Mouse (Mus musculus): ENCODE measurements around the gene Mfsd4b3. TPM values are rescaled to one million over a fixed set of nuclear protein-coding genes. Genes with fewer than 3 reads are reported as not detected.
A peak's percentile ranks its signal among the peaks of the same experiment; 100 is the strongest.
"Not testable (repeated sequence)": the region's sequence is repeated elsewhere in the genome, so short reads cannot be mapped to it uniquely, and the experiment has no call there.

Gene Mfsd4b3
- 0.21 and 0.30 TPM in 2 replicates for polyA plus RNA-seq (2014; fragmentation: Nextera tagmentation; extraction: Ambion mirVana)

DNA sequence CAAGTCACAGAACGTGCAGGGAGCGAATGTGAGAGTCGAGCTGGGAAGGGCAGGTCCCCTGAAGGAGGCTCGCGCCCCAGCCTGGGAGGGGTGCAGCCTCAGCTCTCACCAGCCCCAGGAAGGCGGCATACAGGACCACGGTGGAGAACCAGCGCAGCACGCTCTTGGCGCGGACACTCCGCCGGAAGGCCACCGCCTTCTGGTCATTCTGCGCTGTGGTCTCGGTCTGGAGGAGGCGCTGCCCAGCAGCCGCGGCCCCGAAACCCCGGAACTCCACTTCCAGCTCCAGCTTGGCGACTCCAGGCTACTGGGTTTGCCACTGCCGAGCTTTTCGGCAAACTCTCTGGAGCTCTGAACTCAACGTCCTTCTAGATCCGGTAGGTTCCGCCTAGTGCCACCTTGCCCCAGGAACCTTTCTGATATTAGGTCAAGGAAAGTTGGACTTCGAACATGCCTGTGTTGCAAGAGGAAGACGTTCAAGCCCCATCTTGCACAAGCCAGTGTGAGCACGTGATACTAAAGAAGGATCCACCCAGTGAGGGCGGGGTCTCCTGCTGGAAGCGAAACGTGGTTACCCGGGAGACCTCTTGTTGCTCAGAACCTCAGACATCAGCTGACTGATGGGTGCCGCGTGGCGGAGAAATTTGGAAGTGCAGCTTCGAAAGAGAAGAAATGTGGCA, at the start of gene Mfsd4b3:
Gene Mfsd4b3 (minus strand): TSS at position 393 of the 680 bp plus-strand sequence.
- Histone ChIP-seq H3K9ac (ENCODE audit: low read length) (peak within 1 kb of the TSS; percentile 34; the same call in 1 of the 2 replicates), H3K4me1 (ENCODE audit: control insufficient read depth, insufficient read depth, low read length) (no peaks in the 10 kb centered on the region), H3K4me2 (ENCODE audit: low read depth, severe bottlenecking) (peak within 1 kb of the TSS; percentile 73), H3K27me3 (ENCODE audit: control insufficient read depth, insufficient read depth, low read length) (no peaks in the 10 kb centered on the region), H3K4me3 (ENCODE audit: low read depth, low read length) (peak within 1 kb of the TSS; percentile 51), H3K27ac (replicated peaks; ENCODE audit: low read depth, low read length) (no peak within 1 kb of the TSS), H3K9me3 (ENCODE audit: control insufficient read depth, low read length) (no peaks in the 10 kb centered on the region), H3K36me3 (ENCODE audit: control insufficient read depth, insufficient read depth, low read length) (no peaks in the 10 kb centered on the region)
- ATAC-seq (ENCODE audit: insufficient number of reproducible peaks, low FRiP score, low TSS enrichment, low read depth): peak; percentile 97
- DNase-seq (ENCODE audit: low spot score): peak; percentile 93
- WGBS: under 1% methylated on average over 36 of the region's 38 CpGs

DNA sequence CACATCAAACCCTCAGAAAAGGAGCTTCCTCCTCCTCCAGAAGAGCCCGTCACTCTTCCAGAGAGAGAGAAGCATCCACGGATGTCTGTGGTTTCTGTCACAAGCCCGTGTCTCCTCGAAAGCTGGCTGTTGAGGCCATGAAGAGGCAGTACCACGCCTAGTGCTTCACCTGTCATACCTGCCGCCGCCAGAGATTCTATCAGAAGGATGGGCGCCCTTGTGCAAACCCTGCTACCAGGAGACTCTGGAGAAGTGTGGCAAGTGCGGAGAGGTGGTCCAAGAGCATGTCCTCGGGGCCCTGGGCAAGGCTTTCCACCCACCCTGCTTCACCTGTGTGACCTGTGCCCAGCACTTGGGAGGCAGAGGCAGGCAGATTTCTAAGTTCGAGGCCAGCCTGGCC, 49.6 kb upstream of the Mfsd4b3 start:
- Histone ChIP-seq H3K9ac (ENCODE audit: low read length) (no peak overlapping the region), H3K4me3 (ENCODE audit: low read depth, low read length) (no peak overlapping the region), H3K27me3 (ENCODE audit: control insufficient read depth, insufficient read depth, low read length) (no peaks in the 10 kb centered on the region), H3K36me3 (ENCODE audit: control insufficient read depth, insufficient read depth, low read length) (no peaks in the 10 kb centered on the region), H3K9me3 (ENCODE audit: control insufficient read depth, low read length) (no peaks in the 10 kb centered on the region), H3K4me2 (ENCODE audit: low read depth, severe bottlenecking) (no peak overlapping the region), H3K27ac (replicated peaks; ENCODE audit: low read depth, low read length) (no peak overlapping the region), H3K4me1 (ENCODE audit: control insufficient read depth, insufficient read depth, low read length) (peaks cover 8% of the 10 kb centered on the region)
- 83% methylated on average over 11 of the region's 11 CpGs for WGBS
- ATAC-seq (ENCODE audit: insufficient number of reproducible peaks, low FRiP score, low TSS enrichment, low read depth): no peak
- DNase-seq (ENCODE audit: low spot score): no peak

- ATAC-seq (ENCODE audit: insufficient number of reproducible peaks, low FRiP score, low TSS enrichment, low read depth); H3K9me3 ChIP-seq (ENCODE audit: control insufficient read depth, low read length); H3K36me3 ChIP-seq (ENCODE audit: control insufficient read depth, insufficient read depth, low read length); H3K4me3 ChIP-seq (ENCODE audit: low read depth, low read length); H3K9ac ChIP-seq (ENCODE audit: low read length); H3K27ac ChIP-seq (replicated peaks; ENCODE audit: low read depth, low read length); H3K4me1 ChIP-seq (ENCODE audit: control insufficient read depth, insufficient read depth, low read length); H3K4me2 ChIP-seq (ENCODE audit: low read depth, severe bottlenecking); DNase-seq (ENCODE audit: low spot score); H3K27me3 ChIP-seq (ENCODE audit: control insufficient read depth, insufficient read depth, low read length): not testable (repeated sequence)
- 78% methylated on average over 4 of the region's 4 CpGs for WGBS
Observed at GRCm38 (mm10) chr10:40008847-40009246, 48.9 kb upstream of the Mfsd4b3 start.

DNA sequence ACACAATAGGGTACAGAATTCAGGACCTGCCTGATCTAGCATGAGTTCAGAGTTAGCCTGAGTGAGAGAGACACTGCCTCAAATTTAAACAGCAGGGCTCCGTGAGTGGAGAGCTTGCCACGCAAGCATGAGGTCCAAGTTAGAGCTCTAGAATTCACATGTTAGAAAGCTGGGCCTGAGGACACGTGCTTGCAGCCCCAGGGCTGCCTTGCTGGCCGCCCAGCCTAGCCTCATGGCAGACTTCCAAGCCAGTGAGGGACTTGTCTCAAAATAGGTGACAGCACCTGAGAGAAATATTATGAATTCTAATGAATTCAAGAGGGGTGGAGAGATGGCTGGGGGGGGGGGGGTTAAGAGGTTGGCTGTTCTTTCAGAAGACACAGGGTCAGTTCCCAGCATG, 48.0 kb upstream of the Mfsd4b3 start:
- Histone ChIP-seq H3K4me1 (ENCODE audit: control insufficient read depth, insufficient read depth, low read length) (peaks cover 9% of the 10 kb centered on the region), H3K4me3 (ENCODE audit: low read depth, low read length) (no peak overlapping the region), H3K27ac (replicated peaks; ENCODE audit: low read depth, low read length) (no peak overlapping the region), H3K9ac (ENCODE audit: low read length) (no peak overlapping the region), H3K9me3 (ENCODE audit: control insufficient read depth, low read length) (no peaks in the 10 kb centered on the region), H3K4me2 (ENCODE audit: low read depth, severe bottlenecking) (no peak overlapping the region), H3K27me3 (ENCODE audit: control insufficient read depth, insufficient read depth, low read length) (no peaks in the 10 kb centered on the region), H3K36me3 (ENCODE audit: control insufficient read depth, insufficient read depth, low read length) (no peaks in the 10 kb centered on the region)
- 90% methylated on average over 4 of the region's 4 CpGs for WGBS
- no peak for DNase-seq (ENCODE audit: low spot score)
- ATAC-seq (ENCODE audit: insufficient number of reproducible peaks, low FRiP score, low TSS enrichment, low read depth): no peak

GRCm38 (mm10) chr10:40006963-40007362, 47.0 kb upstream of the Mfsd4b3 start:
- DNase-seq (ENCODE audit: low spot score) (no peak), ATAC-seq (ENCODE audit: insufficient number of reproducible peaks, low FRiP score, low TSS enrichment, low read depth) (no peak)
- Histone ChIP-seq H3K9me3 (ENCODE audit: control insufficient read depth, low read length) (no peaks in the 10 kb centered on the region), H3K4me2 (ENCODE audit: low read depth, severe bottlenecking) (no peak overlapping the region), H3K36me3 (ENCODE audit: control insufficient read depth, insufficient read depth, low read length) (no peaks in the 10 kb centered on the region), H3K4me1 (ENCODE audit: control insufficient read depth, insufficient read depth, low read length) (peaks cover 9% of the 10 kb centered on the region), H3K9ac (ENCODE audit: low read length) (no peak overlapping the region), H3K4me3 (ENCODE audit: low read depth, low read length) (no peak overlapping the region), H3K27me3 (ENCODE audit: control insufficient read depth, insufficient read depth, low read length) (no peaks in the 10 kb centered on the region), H3K27ac (replicated peaks; ENCODE audit: low read depth, low read length) (no peak overlapping the region)
- WGBS: 78% methylated on average over 10 of the region's 10 CpGs

GRCm38 (mm10) chr10:40000746-40001145, 40.8 kb upstream of the Mfsd4b3 start:
- Histone ChIP-seq H3K9me3 (ENCODE audit: control insufficient read depth, low read length) (no peaks in the 10 kb centered on the region), H3K4me2 (ENCODE audit: low read depth, severe bottlenecking) (no peak overlapping the region), H3K9ac (ENCODE audit: low read length) (no peak overlapping the region), H3K36me3 (ENCODE audit: control insufficient read depth, insufficient read depth, low read length) (no peaks in the 10 kb centered on the region), H3K4me1 (ENCODE audit: control insufficient read depth, insufficient read depth, low read length) (peaks cover 9% of the 10 kb centered on the region), H3K4me3 (ENCODE audit: low read depth, low read length) (no peak overlapping the region), H3K27me3 (ENCODE audit: control insufficient read depth, insufficient read depth, low read length) (no peaks in the 10 kb centered on the region), H3K27ac (replicated peaks; ENCODE audit: low read depth, low read length) (no peak overlapping the region)
- no peak for ATAC-seq (ENCODE audit: insufficient number of reproducible peaks, low FRiP score, low TSS enrichment, low read depth)
- no peak for DNase-seq (ENCODE audit: low spot score)
- 90% methylated on average over 2 of the region's 2 CpGs for WGBS

- WGBS: 71% methylated on average over 4 of the region's 4 CpGs
Observed at GRCm38 (mm10) chr10:39991155-39991554, 31.2 kb upstream of the Mfsd4b3 start.

GRCm38 (mm10) chr10:39986466-39986865, 26.5 kb upstream of the Mfsd4b3 start, which contains the start of gene Mfsd4b5:
Gene Mfsd4b5, minus strand, starts transcription at chr10:39986646.
- H3K27me3 ChIP-seq (ENCODE audit: control insufficient read depth, insufficient read depth, low read length): no peaks in the 10 kb centered on the region
- H3K4me3 ChIP-seq (ENCODE audit: low read depth, low read length): no peak within 1 kb of the TSS
- DNase-seq (ENCODE audit: low spot score): no peak
- H3K9me3 ChIP-seq (ENCODE audit: control insufficient read depth, low read length): no peaks in the 10 kb centered on the region
- no peak within 1 kb of the TSS for H3K27ac ChIP-seq (replicated peaks; ENCODE audit: low read depth, low read length)
- 91% methylated on average over 12 of the region's 12 CpGs for WGBS
- no peaks in the 10 kb centered on the region for H3K4me1 ChIP-seq (ENCODE audit: control insufficient read depth, insufficient read depth, low read length)
- H3K9ac ChIP-seq (ENCODE audit: low read length): no peak within 1 kb of the TSS
- no peaks in the 10 kb centered on the region for H3K36me3 ChIP-seq (ENCODE audit: control insufficient read depth, insufficient read depth, low read length)
- no peak for ATAC-seq (ENCODE audit: insufficient number of reproducible peaks, low FRiP score, low TSS enrichment, low read depth)
- no peak within 1 kb of the TSS for H3K4me2 ChIP-seq (ENCODE audit: low read depth, severe bottlenecking)

More at GRCm38 (mm10) chr10:39991155-39991554, 31.2 kb upstream of the Mfsd4b3 start:
- H3K4me1 ChIP-seq (ENCODE audit: control insufficient read depth, insufficient read depth, low read length): no peaks in the 10 kb centered on the region
- H3K4me3 ChIP-seq (ENCODE audit: low read depth, low read length): no peak overlapping the region
- no peak overlapping the region for H3K27ac ChIP-seq (replicated peaks; ENCODE audit: low read depth, low read length)
- no peak for DNase-seq (ENCODE audit: low spot score)
- ATAC-seq (ENCODE audit: insufficient number of reproducible peaks, low FRiP score, low TSS enrichment, low read depth): no peak
- H3K4me2 ChIP-seq (ENCODE audit: low read depth, severe bottlenecking): no peak overlapping the region
- H3K27me3 ChIP-seq (ENCODE audit: control insufficient read depth, insufficient read depth, low read length): no peaks in the 10 kb centered on the region
- no peak overlapping the region for H3K9ac ChIP-seq (ENCODE audit: low read length)
- H3K9me3 ChIP-seq (ENCODE audit: control insufficient read depth, low read length): no peaks in the 10 kb centered on the region
- H3K36me3 ChIP-seq (ENCODE audit: control insufficient read depth, insufficient read depth, low read length): no peaks in the 10 kb centered on the region

All from limb, embryonic 11.5 days (tissue).